Mouse (Mus musculus) kidney, adult 2 months (tissue): ENCODE results near the gene Atxn10. TPM values are rescaled to one million over a fixed set of nuclear protein-coding genes. Genes with fewer than 3 reads are reported as not detected.
"Not testable (repeated sequence)": the region's sequence is repeated elsewhere in the genome, so short reads cannot be mapped to it uniquely, and the experiment has no call there.

ENCODE experiments used
- DNase-seq: peaks from one replicate; pipeline ENCODE4 v3.0.0; 2021
- H3K27ac ChIP-seq: fragments of 200-500 bp; 2 replicates; pipeline ENCODE4 v1.5.1; 2012; ENCODE audit warnings: low read depth, low read length, control low read depth, inconsistent platforms; ENCODE audit not compliant: insufficient read depth
- H3K27me3 ChIP-seq: fragments of 200-500 bp; replicated peaks from 2 replicates; pipeline ENCODE4 v1.6.1; 2012; ENCODE audit warnings: mild to moderate bottlenecking, moderate library complexity, low read length, inconsistent platforms; ENCODE audit not compliant: control insufficient read depth, insufficient read depth
- H3K36me3 ChIP-seq: fragments of 200-500 bp; 2 replicates; pipeline ENCODE4 v1.6.1; 2012; ENCODE audit warnings: mild to moderate bottlenecking, moderate library complexity, low read length, inconsistent platforms; ENCODE audit not compliant: control insufficient read depth, insufficient read depth
- H3K4me1 ChIP-seq: fragments of 200-500 bp; 2 replicates; pipeline ENCODE4 v1.6.1; 2011; ENCODE audit warnings: low read length; ENCODE audit not compliant: control insufficient read depth, insufficient read depth
- H3K4me3 ChIP-seq: fragments of 200-500 bp; 2 replicates; pipeline ENCODE4 v1.5.1; 2011; ENCODE audit warnings: mild to moderate bottlenecking, low read depth, low read length, control low read depth; ENCODE audit not compliant: insufficient read depth
- CTCF ChIP-seq: fragments of 200-500 bp; conservative IDR thresholded peaks from 2 replicates; pipeline ENCODE4 v1.5.1; 2011; ENCODE audit warnings: low read depth, mild to moderate bottlenecking, control low read depth, low read length, moderate library complexity, mixed read lengths; ENCODE audit not compliant: insufficient read depth, insufficient read length
- POLR2A ChIP-seq: fragments of 200-500 bp; IDR thresholded peaks from one replicate; pipeline ENCODE4 v1.6.1; 2011; ENCODE audit warnings: low read depth, low read length, control low read depth
- WGBS: fragments of 180-500 bp; shearing (Covaris S2); methylation state at CpG from one replicate; pipeline ENCODE4 v1.1.7; 2018; 5-methylcytosine and 5-hydroxymethylcytosine counted together
- polyA plus RNA-seq: library from polyadenylated mRNA; depleted of rRNA; stranded (reverse); fragments of >200 nt; gene quantifications from 2 replicates; pipeline ENCODE4 v1.2.3, GENCODE M21; 2012

Atxn10 gene
- polyA plus RNA-seq, 1 experiment: 68.2 TPM

DNA sequence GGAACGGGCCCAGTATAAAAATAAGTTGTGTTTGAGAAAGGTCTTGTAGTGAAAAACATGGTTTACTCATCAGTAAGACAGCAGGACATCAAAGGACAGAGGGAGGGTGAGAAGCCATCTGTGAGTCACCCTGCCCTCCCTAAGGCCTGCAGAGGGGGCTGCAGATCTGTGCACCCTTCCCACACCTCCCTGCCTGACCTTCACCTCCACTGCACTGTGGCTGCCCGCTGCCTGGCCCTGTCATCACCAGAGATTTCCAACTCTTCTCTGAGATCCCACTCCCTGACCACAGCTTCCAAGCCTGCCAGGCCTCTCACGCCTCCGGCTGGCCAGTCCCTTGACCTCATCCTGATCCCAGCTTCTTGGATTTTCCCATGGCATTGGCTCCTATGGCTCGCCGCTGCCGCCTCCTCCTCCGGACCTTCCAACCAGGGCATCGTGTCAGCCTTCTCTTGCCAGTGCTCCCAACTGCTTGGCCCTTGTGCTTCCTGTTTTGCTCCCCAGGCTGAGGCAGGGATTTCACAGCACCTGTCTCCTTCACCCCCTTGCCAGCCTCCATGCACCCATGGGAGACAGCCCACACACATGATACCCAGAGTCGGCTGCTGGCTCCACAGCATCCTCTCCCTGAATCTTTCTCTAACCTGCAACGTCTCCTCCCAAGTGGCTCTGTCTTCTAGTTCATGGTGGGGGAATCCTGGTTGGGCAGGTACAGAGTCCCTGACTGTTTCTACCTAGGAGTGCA is 15.9 kb upstream of the Atxn10 start:
- H3K36me3 ChIP-seq: no peaks in the 10 kb centered on the region
- no peaks in the 10 kb centered on the region for H3K4me1 ChIP-seq
- TF ChIP-seq POLR2A (no peak), CTCF (no peak)
- DNase-seq: no peak
- H3K27ac ChIP-seq: no peak overlapping the region
- H3K4me3 ChIP-seq: no peak overlapping the region
- 70% methylated on average over 11 of the region's 11 CpGs for WGBS
- no peaks in the 10 kb centered on the region for H3K27me3 ChIP-seq

- 91% methylated on average over 4 of the region's 4 CpGs for WGBS
- no peak overlapping the region for H3K4me3 ChIP-seq
- H3K4me1 ChIP-seq: no peaks in the 10 kb centered on the region
- H3K36me3 ChIP-seq: no peaks in the 10 kb centered on the region
- H3K27ac ChIP-seq: no peak overlapping the region
- no peaks in the 10 kb centered on the region for H3K27me3 ChIP-seq
- TF ChIP-seq POLR2A: no peak
- no peak for TF ChIP-seq CTCF
- DNase-seq: no peak
Observed at GRCm38 (mm10) chr15:85323214-85323613, 12.8 kb upstream of the Atxn10 start.

DNA sequence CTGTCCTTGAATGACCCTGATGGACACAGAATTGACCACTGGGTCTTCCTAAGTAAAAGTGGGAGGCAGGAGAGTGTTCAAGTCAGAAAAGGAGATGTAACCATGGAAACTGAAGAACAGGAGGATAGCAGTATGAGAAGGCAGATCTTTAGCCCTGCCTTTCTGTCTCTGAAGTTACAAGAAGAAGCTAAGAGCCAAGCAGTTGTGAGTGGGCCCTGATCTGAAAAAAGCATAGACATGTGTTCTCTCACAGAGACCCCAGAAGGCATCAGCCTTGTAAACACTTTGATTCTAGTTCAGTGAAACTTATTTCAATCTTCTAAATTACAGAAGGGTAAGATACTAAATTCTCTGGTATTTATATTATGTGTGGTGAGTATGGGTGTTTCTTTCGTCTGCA is 11.6 kb upstream of the Atxn10 start:
- DNase-seq: no peak
- Histone ChIP-seq H3K4me1 (no peaks in the 10 kb centered on the region), H3K27ac (no peak overlapping the region), H3K36me3 (no peaks in the 10 kb centered on the region), H3K27me3 (no peaks in the 10 kb centered on the region), H3K4me3 (no peak overlapping the region)
- WGBS: 100% methylated on average over 1 of the region's 1 CpGs
- TF ChIP-seq POLR2A (no peak), CTCF (no peak)

DNA sequence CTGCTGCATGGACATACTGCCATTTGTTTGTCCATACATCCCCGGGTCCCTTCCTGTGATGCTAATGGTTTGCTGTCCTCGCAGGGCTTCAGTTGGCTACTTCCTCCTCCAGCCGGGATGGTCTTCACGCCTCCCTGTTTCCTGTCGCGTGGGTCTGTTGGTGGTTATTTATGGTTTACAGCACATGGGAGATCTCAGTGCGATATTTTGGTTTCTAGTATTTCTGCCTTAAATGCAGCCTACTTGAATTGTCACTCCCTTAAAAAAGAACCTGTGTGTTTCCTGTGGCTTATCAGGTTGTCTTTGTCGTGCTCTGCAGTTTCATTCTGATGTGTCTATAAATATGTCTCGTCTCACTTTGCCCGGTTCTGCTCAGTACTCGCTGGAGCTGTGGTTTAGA is 8.2 kb upstream of the Atxn10 start:
- Histone ChIP-seq H3K4me1 (no peaks in the 10 kb centered on the region), H3K4me3 (no peak overlapping the region), H3K36me3 (no peaks in the 10 kb centered on the region), H3K27ac (no peak overlapping the region), H3K27me3 (no peaks in the 10 kb centered on the region)
- WGBS: 16% methylated on average over 11 of the region's 11 CpGs
- DNase-seq: no peak
- no peak for TF ChIP-seq POLR2A
- no peak for TF ChIP-seq CTCF

GRCm38 (mm10) chr15:85328455-85328854 is 7.6 kb upstream of the Atxn10 start:
- 88% methylated on average over 2 of the region's 2 CpGs for WGBS
- H3K27ac ChIP-seq, H3K4me1 ChIP-seq, H3K4me3 ChIP-seq, H3K36me3 ChIP-seq, H3K27me3 ChIP-seq, DNase-seq: not testable (repeated sequence)
- peak; percentile 35; the same call in 1 of the 2 replicates for TF ChIP-seq CTCF

DNA sequence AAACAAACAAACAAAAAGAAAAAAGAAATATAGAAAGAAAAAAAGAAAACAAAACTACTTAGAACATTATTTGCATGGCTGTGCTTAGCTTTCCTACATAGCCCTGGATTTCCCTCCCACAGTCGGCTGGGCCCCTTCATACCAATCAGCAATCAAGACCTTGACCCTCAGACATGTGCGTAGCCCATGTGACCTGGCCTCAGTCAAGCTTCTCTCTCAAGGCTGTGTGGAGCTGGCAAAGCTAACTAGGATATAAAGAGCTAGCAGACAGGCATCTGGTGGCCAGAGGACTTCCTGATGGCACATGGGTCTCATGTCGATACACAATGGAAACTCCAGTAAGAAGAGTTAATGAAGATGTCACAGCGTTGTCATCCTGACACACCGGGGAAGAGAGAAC is 6.9 kb upstream of the Atxn10 start:
- Histone ChIP-seq H3K27me3 (no peaks in the 10 kb centered on the region), H3K4me3 (no peak overlapping the region), H3K27ac (no peak overlapping the region), H3K36me3 (no peaks in the 10 kb centered on the region), H3K4me1 (no peaks in the 10 kb centered on the region)
- 90% methylated on average over 5 of the region's 5 CpGs for WGBS
- no peak for DNase-seq
- TF ChIP-seq CTCF: no peak
- TF ChIP-seq POLR2A: no peak

DNA sequence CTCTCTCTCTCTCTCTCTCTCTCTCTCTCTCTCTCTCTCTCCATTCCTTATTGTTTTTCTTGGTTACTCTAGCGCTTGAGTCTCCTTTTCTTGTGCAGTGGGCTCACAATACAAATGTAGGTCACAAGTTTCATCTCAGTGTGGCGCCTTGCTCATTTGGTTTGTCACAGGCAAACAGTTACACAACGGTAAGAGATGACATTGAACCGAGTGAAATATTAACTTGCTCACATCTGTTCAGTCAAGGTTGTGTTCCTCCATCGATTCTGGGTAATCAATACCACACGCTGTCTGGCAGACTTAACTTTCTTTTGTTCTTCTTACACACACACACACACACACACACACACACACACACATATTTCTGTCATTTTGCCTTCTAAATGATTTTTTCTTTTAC is 6.0 kb upstream of the Atxn10 start:
- H3K36me3 ChIP-seq: no peaks in the 10 kb centered on the region
- H3K27me3 ChIP-seq: no peaks in the 10 kb centered on the region
- DNase-seq: peak; percentile 7
- no peak for TF ChIP-seq CTCF
- TF ChIP-seq POLR2A: no peak
- no peak overlapping the region for H3K4me3 ChIP-seq
- H3K27ac ChIP-seq: no peak overlapping the region
- WGBS: 65% methylated on average over 6 of the region's 6 CpGs
- no peaks in the 10 kb centered on the region for H3K4me1 ChIP-seq

GRCm38 (mm10) chr15:85333511-85333910 is 2.5 kb upstream of the Atxn10 start:
- DNase-seq, H3K27me3 ChIP-seq, H3K4me3 ChIP-seq, H3K4me1 ChIP-seq, H3K27ac ChIP-seq, H3K36me3 ChIP-seq: not testable (repeated sequence)
- WGBS: 89% methylated on average over 6 of the region's 6 CpGs
